Mouse (Mus musculus) left cerebral cortex, postnatal 25 days (tissue): ENCODE data around the gene Dgkg. TPM values are rescaled to one million over a fixed set of nuclear protein-coding genes. Genes with fewer than 3 reads are reported as not detected.

Experiments used
- DNase-seq, 2 experiments: peaks; one replicate each; pipeline ENCODE4 v3.0.0; 2022; ENCODE audit warnings: low spot score in 2 of 2, mixed read lengths in 1 of 2
- intact Hi-C: fragments of 180-260 bp; cut with DNase I; formaldehyde crosslinking; loops from one replicate; pipeline ENCODE4 v1.15.1; 2025
- microRNA-seq, 2 experiments: library from miRNA; unstranded; fragments of <30 nt; microRNA quantifications; one replicate each; pipeline ENCODE4 v1.2.0; 2022
- total RNA-seq, 2 experiments: library from RNA; stranded (reverse); gene quantifications; 2 replicates each; pipeline ENCODE4 v1.2.3; 2021

Gene Dgkg
- total RNA-seq, 2 experiments from 2014 or later = 47.4 to 54.7 TPM

- intact Hi-C loops = no loop called here
- DNase-seq = peak; percentile 66 to 89
Observed at GRCm38 (mm10) chr16:22428853-22429341, 228.1 kb downstream of the Dgkg start.

- intact Hi-C loops = no loop called here
Observed at GRCm38 (mm10) chr16:22426866-22427265, 230.2 kb downstream of the Dgkg start.

GRCm38 (mm10) chr16:22422256-22422655 is 234.8 kb downstream of the Dgkg start:
- peak in 1 of 2 experiments; percentile 50 for DNase-seq
- intact Hi-C loops = no loop called here

More at GRCm38 (mm10) chr16:22426866-22427265, 230.2 kb downstream of the Dgkg start:
- DNase-seq = no peak

Small RNAs within 50 kb of the gene (microRNA-seq; reads per million reads assigned to microRNA genes)
- gene Mir6362 = 0 reads per million in 2 experiments
- gene Mir8095 = 0 reads per million in 2 experiments

Other genes starting within 250 kb of the Dgkg start
- gene Etv5, start 217.5 kb downstream of the Dgkg start, total RNA-seq = 100 to 1,000 TPM in 1 of 2 experiments, 10 to 100 TPM in 1; 83.3 to 107 TPM
- under 1 TPM in 1 of 2 experiments, not detected in 1; 0.44 TPM for gene Crygs, start 154.4 kb upstream of the Dgkg start, total RNA-seq
- 10 to 100 TPM; 13.8 to 14.2 TPM for gene Tbccd1, start 200.4 kb upstream of the Dgkg start, total RNA-seq
- 10 to 100 TPM; 78.6 to 82.0 TPM for gene Dnajb11, start 200.6 kb upstream of the Dgkg start, total RNA-seq
- not detected for gene Ahsg, start 234.1 kb upstream of the Dgkg start, total RNA-seq